Mouse (Mus musculus) myocyte (in vitro differentiated cells): Measurements from ENCODE around the gene Fbxw8. TPM values are rescaled to one million over a fixed set of nuclear protein-coding genes. Genes with fewer than 3 reads are reported as not detected.

Experiments
- H3K27me3 ChIP-seq: one replicate; pipeline ENCODE4 v1.6.1; 2011; ENCODE audit not compliant: control insufficient read depth, insufficient read depth, insufficient read length
- H3K36me3 ChIP-seq: one replicate; pipeline ENCODE4 v1.6.1; 2011; ENCODE audit not compliant: control insufficient read depth, insufficient read depth
- H3K4me2 ChIP-seq: one replicate; pipeline ENCODE4 v1.6.1; 2011; ENCODE audit warnings: low read depth, control low read depth
- H3K4me3 ChIP-seq: one replicate; pipeline ENCODE4 v1.5.1; 2011; ENCODE audit warnings: mild to moderate bottlenecking, control low read depth, moderate library complexity
- H3K79me2 ChIP-seq: one replicate; pipeline ENCODE4 v1.6.1; 2011; ENCODE audit not compliant: control insufficient read depth, insufficient read depth
- H3ac ChIP-seq: one replicate; pipeline ENCODE4 v1.6.1; 2011; ENCODE audit not compliant: control insufficient read depth, insufficient read length
- CEBPB ChIP-seq: IDR thresholded peaks from 2 replicates; pipeline ENCODE4 v1.6.1; 2011; ENCODE audit warnings: mild to moderate bottlenecking, moderate library complexity; ENCODE audit not compliant: poor library complexity, insufficient read depth, severe bottlenecking
- E2F4 ChIP-seq: IDR thresholded peaks from one replicate; pipeline ENCODE4 v1.6.1; 2011; ENCODE audit warnings: mild to moderate bottlenecking, control low read depth, moderate library complexity; ENCODE audit not compliant: insufficient read depth
- MAX ChIP-seq: IDR thresholded peaks from one replicate; pipeline ENCODE4 v1.6.1; 2011; ENCODE audit warnings: low read depth, mild to moderate bottlenecking, control low read depth
- MYOD1 ChIP-seq, 3 experiments: IDR thresholded peaks; one replicate each; pipeline ENCODE4 v1.6.1; 2011; ENCODE audit warnings: control low read depth in 2 of 3, low read depth in 2 of 3, mild to moderate bottlenecking in 2 of 3, moderate library complexity in 1 of 3; ENCODE audit not compliant: insufficient read length in 2 of 3, control insufficient read depth in 1 of 3
- MYOG ChIP-seq, 3 experiments: IDR thresholded peaks; one replicate each; pipeline ENCODE4 v1.6.1; 2011; ENCODE audit warnings: control low read depth in 2 of 3, low read depth in 2 of 3, mild to moderate bottlenecking in 2 of 3; ENCODE audit not compliant: insufficient read length in 2 of 3, control insufficient read depth in 1 of 3, insufficient read depth in 1 of 3
- POLR2A ChIP-seq: IDR thresholded peaks from one replicate; pipeline ENCODE4 v1.6.1; 2011; ENCODE audit warnings: low read depth, mild to moderate bottlenecking, control low read depth, moderate library complexity; ENCODE audit not compliant: insufficient read length
- POLR2AphosphoS2 ChIP-seq: IDR thresholded peaks from one replicate; pipeline ENCODE4 v1.6.1; 2011; ENCODE audit warnings: low read depth, control low read depth; ENCODE audit not compliant: insufficient read length
- REST ChIP-seq: IDR thresholded peaks from one replicate; pipeline ENCODE4 v1.6.1; 2011; ENCODE audit warnings: mild to moderate bottlenecking, control low read depth, moderate library complexity; ENCODE audit not compliant: insufficient read depth, insufficient read length
- SRF ChIP-seq: IDR thresholded peaks from one replicate; pipeline ENCODE4 v1.6.1; 2011; ENCODE audit warnings: low read depth; ENCODE audit not compliant: control insufficient read depth, insufficient read length
- TCF12 ChIP-seq: IDR thresholded peaks from one replicate; pipeline ENCODE4 v1.6.1; 2011; ENCODE audit warnings: mild to moderate bottlenecking, control low read depth; ENCODE audit not compliant: poor library complexity, insufficient read depth, severe bottlenecking
- TCF3 ChIP-seq: IDR thresholded peaks from one replicate; pipeline ENCODE4 v1.6.1; 2011; ENCODE audit warnings: low read depth, control low read depth; ENCODE audit not compliant: insufficient read length
- USF1 ChIP-seq: IDR thresholded peaks from one replicate; pipeline ENCODE4 v1.6.1; 2011; ENCODE audit warnings: low read depth, mild to moderate bottlenecking, control low read depth, moderate library complexity
- polyA plus RNA-seq: library from polyadenylated mRNA; unstranded; fragments of >200 nt; fragmentation: generic; extraction: Trizol; gene quantifications from one replicate; pipeline ENCODE4 v1.2.1, GENCODE M21; 2012; ENCODE audit warnings: missing spikeins

Fbxw8 gene
- polyA plus RNA-seq, 1 experiment: 65.5 TPM

DNA sequence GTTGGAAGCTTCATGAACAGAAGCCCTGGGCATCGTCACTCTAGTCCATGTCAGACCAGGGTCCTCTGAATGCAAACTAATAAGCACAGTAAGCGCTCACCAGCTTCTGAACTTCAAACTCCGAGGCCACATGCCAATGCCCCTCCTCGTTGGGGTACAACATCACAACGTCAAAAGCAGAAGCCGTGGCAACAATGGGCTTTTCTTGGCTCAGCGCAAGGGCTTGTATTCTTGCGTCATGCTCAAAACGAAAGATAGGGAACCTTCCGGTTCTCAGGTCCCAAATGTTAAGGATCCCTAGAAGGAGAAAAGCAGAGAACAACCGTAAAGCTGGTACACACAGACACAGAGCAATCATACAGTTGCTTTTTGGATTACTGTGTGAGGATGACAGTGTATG lies 59.8 kb downstream of the Fbxw8 start:
- peaks cover 37% of the 10 kb centered on the region for H3K36me3 ChIP-seq
- TF ChIP-seq MAX (no peak), MYOG (IDR thresholded peaks at IDR 0.05; ENCODE audit: control insufficient read depth in 1 of 3, insufficient read depth in 1 of 3, insufficient read length in 2 of 3, low read depth in 2 of 3) (no peak), CEBPB (no peak), POLR2AphosphoS2 (no peak), REST (no peak), MYOD1 (IDR thresholded peaks at IDR 0.05; ENCODE audit: control insufficient read depth in 1 of 3, insufficient read length in 2 of 3, low read depth in 2 of 3) (no peak), POLR2A (no peak), E2F4 (no peak), TCF3 (no peak), SRF (no peak), USF1 (no peak), TCF12 (no peak)
- H3K4me3 ChIP-seq: no peak overlapping the region
- H3K27me3 ChIP-seq: no peaks in the 10 kb centered on the region
- no peaks in the 10 kb centered on the region for H3K79me2 ChIP-seq
- no peak overlapping the region for H3K4me2 ChIP-seq
- no peak overlapping the region for H3ac ChIP-seq

DNA sequence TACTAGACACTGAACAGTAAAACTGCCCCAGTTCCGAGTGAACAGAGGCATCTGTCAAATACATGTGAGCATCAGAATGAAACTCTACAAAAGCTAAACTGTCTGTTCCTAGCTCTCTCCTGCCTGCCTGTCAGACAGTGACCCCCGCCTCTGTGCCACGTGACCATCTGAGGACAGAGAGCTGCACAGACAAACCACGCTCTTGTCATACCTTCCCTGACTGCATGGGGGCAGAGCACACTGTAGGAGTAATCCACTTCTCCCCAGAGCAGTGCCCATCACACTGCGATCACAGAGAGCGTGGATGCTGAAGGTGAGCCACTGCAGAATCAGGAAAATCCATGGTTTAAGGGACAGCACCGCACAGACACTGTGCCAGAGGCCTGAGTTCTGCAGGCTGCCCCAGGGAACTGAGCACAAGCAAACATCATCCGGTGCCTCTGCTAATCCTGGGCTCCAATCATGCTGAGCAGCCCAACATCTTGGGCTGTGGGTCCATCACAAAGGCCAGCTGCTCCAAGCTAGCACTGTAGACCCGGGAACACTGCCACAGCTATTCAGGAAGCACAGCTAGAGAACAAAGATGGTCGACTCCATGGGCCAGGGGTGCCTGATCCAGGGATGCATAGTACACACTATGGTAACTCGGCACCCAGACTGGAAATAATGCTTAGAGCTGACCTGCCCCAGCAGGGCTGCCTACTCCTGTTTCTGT lies 61.8 kb downstream of the Fbxw8 start:
- Histone ChIP-seq H3K4me2 (no peak overlapping the region), H3K4me3 (no peak overlapping the region), H3K27me3 (no peaks in the 10 kb centered on the region), H3K36me3 (peaks cover 39% of the 10 kb centered on the region), H3ac (no peak overlapping the region), H3K79me2 (no peaks in the 10 kb centered on the region)
- TF ChIP-seq CEBPB: no peak
- no peak for TF ChIP-seq MYOD1 (IDR thresholded peaks at IDR 0.05; ENCODE audit: control insufficient read depth in 1 of 3, insufficient read length in 2 of 3, low read depth in 2 of 3)
- TF ChIP-seq TCF3: no peak
- no peak for TF ChIP-seq POLR2A
- TF ChIP-seq E2F4: no peak
- TF ChIP-seq MYOG (IDR thresholded peaks at IDR 0.05; ENCODE audit: control insufficient read depth in 1 of 3, insufficient read depth in 1 of 3, insufficient read length in 2 of 3, low read depth in 2 of 3): no peak
- no peak for TF ChIP-seq USF1
- TF ChIP-seq REST: no peak
- TF ChIP-seq MAX: no peak
- no peak for TF ChIP-seq SRF
- TF ChIP-seq TCF12: no peak
- no peak for TF ChIP-seq POLR2AphosphoS2

DNA sequence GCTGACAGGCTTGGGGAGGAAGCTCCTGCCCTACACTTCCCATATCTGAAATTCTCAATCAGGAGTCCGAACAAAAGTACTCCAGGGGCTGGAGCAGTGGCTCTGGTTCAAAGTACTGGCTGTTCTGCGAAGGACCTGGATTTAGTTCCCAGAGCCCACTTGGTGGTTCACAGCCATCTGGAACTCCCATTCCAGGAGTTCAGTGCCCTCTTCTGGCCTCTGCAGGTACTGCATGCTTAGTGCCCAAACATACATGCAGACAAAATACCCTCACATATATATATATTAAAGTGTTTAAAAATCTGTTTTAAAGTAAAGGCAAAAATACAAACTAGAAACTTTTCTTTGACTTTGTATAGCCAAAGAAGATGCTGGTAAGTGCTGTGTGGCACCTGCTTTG lies 64.4 kb downstream of the Fbxw8 start:
- Histone ChIP-seq H3K36me3 (peaks cover 27% of the 10 kb centered on the region), H3K4me3 (no peak overlapping the region), H3ac (no peak overlapping the region), H3K79me2 (no peaks in the 10 kb centered on the region), H3K4me2 (no peak overlapping the region), H3K27me3 (no peaks in the 10 kb centered on the region)
- TF ChIP-seq E2F4: no peak
- no peak for TF ChIP-seq CEBPB
- no peak for TF ChIP-seq TCF12

DNA sequence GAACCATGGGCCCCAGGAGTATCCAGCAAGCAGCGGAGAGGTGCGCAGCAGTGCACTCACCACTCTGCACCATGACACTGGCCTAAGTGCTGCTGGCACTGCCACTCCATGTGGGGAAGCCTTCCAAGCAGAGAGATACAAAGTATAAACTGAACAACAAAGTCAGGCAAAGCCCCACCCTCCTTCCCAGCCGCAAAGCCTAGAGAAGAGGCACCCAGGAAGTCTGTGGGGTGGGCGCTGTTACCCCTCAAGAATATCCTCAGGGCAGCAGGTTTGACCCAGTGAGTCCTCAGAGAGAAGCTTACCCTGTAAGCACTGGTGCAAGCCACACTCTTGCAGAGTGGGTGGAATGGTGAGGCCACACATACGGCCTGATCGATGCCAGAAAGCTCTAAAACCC lies 65.2 kb downstream of the Fbxw8 start:
- peaks cover 20% of the 10 kb centered on the region for H3K36me3 ChIP-seq
- H3K27me3 ChIP-seq: no peaks in the 10 kb centered on the region
- no peak overlapping the region for H3ac ChIP-seq
- no peak overlapping the region for H3K4me3 ChIP-seq
- H3K4me2 ChIP-seq: no peak overlapping the region
- no peaks in the 10 kb centered on the region for H3K79me2 ChIP-seq
- no peak for TF ChIP-seq SRF
- TF ChIP-seq CEBPB: no peak
- TF ChIP-seq POLR2A: no peak
- no peak for TF ChIP-seq POLR2AphosphoS2
- TF ChIP-seq MYOD1 (IDR thresholded peaks at IDR 0.05; ENCODE audit: control insufficient read depth in 1 of 3, insufficient read length in 2 of 3, low read depth in 2 of 3): no peak
- TF ChIP-seq E2F4: no peak
- TF ChIP-seq TCF3: no peak
- no peak for TF ChIP-seq MYOG (IDR thresholded peaks at IDR 0.05; ENCODE audit: control insufficient read depth in 1 of 3, insufficient read depth in 1 of 3, insufficient read length in 2 of 3, low read depth in 2 of 3)
- no peak for TF ChIP-seq USF1
- TF ChIP-seq MAX: no peak
- no peak for TF ChIP-seq REST
- TF ChIP-seq TCF12: no peak

DNA sequence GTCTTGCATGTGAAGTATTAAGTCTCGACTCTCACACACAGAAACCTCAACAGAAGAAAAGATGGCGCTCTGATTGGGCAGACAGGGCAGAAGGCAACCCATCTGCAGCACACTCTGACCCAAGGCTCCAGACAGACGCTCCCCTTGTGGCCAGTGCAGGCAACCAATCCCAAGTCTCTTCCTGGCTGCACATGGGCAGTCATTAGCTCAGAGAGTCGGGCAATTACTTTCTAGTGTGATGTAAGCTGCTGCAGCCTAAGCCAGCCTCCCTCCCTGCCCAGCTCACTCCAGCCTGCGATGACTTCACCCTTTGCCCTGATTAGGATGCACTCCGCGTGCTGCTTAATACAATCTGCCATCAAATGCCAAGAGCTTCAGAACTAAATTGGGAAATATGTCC lies 66.2 kb downstream of the Fbxw8 start:
- H3K79me2 ChIP-seq: no peaks in the 10 kb centered on the region
- H3ac ChIP-seq: no peak overlapping the region
- no peak overlapping the region for H3K4me3 ChIP-seq
- H3K27me3 ChIP-seq: no peaks in the 10 kb centered on the region
- TF ChIP-seq CEBPB (no peak), USF1 (no peak), MYOG (IDR thresholded peaks at IDR 0.05; ENCODE audit: control insufficient read depth in 1 of 3, insufficient read depth in 1 of 3, insufficient read length in 2 of 3, low read depth in 2 of 3) (no peak), MAX (no peak), MYOD1 (IDR thresholded peaks at IDR 0.05; ENCODE audit: control insufficient read depth in 1 of 3, insufficient read length in 2 of 3, low read depth in 2 of 3) (no peak), E2F4 (no peak), TCF12 (no peak)
- H3K4me2 ChIP-seq: no peak overlapping the region
- H3K36me3 ChIP-seq: peaks cover 13% of the 10 kb centered on the region
